Mouse (Mus musculus): ENCODE measurements at regions not wholly inside any gene's neighbourhood (a gene's known extent, or its start where the extent isn't known, plus 50 kb on each side); places are given as distances from the start of the nearest gene placed in this dataset.

DNA sequence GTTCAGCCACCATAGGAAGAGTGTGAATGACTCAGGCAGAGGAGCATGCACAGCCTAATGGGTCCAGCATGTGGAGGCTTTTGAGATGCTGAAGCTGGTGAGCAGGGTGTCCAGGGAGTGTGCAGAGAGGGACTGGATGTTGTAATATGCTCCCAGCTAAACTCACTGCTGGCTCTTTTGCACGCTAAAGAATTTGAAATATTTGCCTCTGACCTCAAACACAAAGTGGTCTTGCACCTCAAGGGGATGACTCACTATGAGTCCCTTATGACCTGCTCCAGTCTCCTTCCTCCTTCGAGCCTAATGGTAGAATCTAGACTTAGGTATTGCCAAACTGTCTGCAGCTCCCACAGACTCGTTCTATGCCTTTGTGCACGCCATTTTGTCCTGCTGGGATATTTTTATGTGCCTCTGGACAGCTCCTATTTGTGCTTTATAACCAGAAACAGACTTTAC is 55.0 kb upstream of the Slit3 start:
- in situ Hi-C loops (cut with MboI, MseI) = no loop called here

GRCm38 (mm10) chr11:35057791-35058190 is 63.2 kb upstream of the Slit3 start:
- in situ Hi-C loops (cut with MboI, MseI) = no loop called here

GRCm38 (mm10) chr11:35055496-35056125 is 65.4 kb upstream of the Slit3 start:
- in situ Hi-C loops (cut with MboI, MseI) = no loop called here

GRCm38 (mm10) chr11:35053613-35053950 is 67.4 kb upstream of the Slit3 start:
- in situ Hi-C loops (cut with MboI, MseI) = no loop called here

- in situ Hi-C loops (cut with MboI, MseI) = no loop called here
Observed at GRCm38 (mm10) chr11:35052856-35053612, 68.0 kb upstream of the Slit3 start.

DNA sequence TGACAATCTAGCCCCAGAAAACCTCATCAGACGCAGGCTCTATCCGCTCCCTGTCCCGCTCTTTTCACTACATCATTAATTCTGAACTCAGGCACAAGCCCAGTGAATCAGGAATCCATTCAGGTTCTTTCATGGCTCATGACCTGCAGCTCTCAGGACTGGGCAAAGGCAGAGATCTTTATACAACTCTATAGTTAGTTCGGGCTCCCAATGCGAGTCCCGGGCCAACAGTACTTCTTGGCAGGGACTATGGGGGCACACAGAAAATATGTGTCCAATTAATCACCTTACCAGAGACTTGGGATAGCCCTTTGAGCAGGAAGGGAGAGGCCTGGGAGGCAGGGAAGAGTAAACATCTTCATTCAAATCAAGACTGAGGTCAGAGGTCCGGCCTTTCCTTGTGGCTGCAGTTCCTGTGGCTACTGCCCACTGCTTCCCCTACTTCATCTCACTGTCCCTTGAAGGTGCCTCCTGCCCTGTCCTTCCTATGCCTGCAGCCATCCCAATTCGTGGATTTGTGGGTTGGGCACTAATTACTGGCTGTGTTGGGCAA is 71.3 kb upstream of the Slit3 start:
- in situ Hi-C loops (cut with MboI, MseI) = no loop called here

DNA sequence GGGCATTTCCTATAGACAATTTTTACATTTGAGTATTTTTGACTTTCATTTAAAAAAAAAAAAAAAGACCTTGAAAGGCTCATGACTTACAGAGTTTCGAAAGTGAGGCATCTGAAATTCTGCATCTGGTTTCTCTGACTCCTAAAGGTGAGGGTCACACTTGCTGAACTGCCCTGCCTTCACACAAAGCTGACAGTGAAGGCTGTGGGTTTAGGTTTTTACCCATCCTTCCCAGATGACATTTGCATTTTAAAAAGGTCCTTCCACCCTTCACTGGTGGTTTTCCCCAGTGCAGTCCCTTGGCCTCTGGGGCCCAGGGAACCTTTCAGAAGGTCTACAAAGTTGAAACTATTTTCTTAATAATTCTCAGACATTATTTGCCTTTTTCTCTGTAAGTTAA is 76.4 kb upstream of the Slit3 start:
- in situ Hi-C loops (cut with MboI, MseI) = no loop called here

GRCm38 (mm10) chr11:35024448-35024847 is 96.6 kb upstream of the Slit3 start:
- in situ Hi-C loops (cut with MboI, MseI) = no loop called here

GRCm38 (mm10) chr11:35023813-35024212 is 97.2 kb upstream of the Slit3 start:
- in situ Hi-C loops (cut with MboI, MseI) = no loop called here

- in situ Hi-C loops (cut with MboI, MseI) = no loop called here
Observed at GRCm38 (mm10) chr11:35021990-35022625, 98.9 kb upstream of the Slit3 start.

GRCm38 (mm10) chr11:35016998-35017397 is 104.0 kb upstream of the Slit3 start:
- in situ Hi-C loops (cut with MboI, MseI) = loop anchor here (5.0 kb wide), 1 partner anchor 45 kb away; no protein-coding TSS in a partner anchor

GRCm38 (mm10) chr11:35011521-35012476 is 109.2 kb upstream of the Slit3 start:
- in situ Hi-C loops (cut with MboI, MseI) = no loop called here

- in situ Hi-C loops (cut with MboI, MseI) = no loop called here
Observed at GRCm38 (mm10) chr11:35006773-35007567, 114.1 kb upstream of the Slit3 start.

- in situ Hi-C loops (cut with MboI, MseI) = no loop called here
Observed at GRCm38 (mm10) chr11:35005143-35005542, 115.9 kb upstream of the Slit3 start.

DNA sequence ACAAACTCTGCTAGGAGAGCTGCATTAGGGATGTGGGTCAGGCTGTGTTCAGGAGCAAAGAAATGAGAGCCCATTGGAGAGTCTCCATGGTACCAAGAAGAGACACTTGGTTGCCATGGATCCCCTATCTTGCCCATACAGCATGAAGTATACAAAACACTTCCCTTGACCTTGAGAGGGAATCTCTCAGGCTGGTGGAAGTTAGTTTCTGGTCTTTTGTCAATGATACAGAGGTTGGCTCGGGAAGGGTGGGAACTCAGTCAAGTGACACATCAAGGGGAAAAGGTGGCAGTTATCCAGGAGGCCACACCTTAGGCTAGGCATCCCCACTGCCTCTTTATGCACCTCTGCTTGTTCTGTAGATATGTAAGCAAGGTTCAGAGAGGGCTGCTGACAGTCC is 116.6 kb upstream of the Slit3 start:
- in situ Hi-C loops (cut with MboI, MseI) = no loop called here

DNA sequence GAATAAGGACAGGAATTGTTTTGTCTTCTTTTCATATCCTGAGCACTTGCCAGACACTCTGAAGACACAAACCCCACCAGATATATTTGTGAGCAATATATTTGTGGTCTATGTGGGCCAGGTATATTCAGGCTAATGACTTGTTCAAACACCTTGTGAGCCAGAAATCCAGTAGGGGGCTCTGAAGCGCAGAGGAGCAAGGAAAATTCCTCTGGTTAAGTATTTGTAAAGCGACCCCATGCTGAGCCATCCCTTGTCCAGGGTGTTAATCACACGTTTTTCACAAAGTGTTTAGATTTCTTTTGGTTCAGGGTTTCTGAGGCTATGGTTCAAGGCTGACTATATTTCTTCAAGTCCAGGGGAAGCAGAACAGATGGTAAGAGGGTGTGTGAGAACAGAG is 117.1 kb upstream of the Slit3 start:
- in situ Hi-C loops (cut with MboI, MseI) = no loop called here

GRCm38 (mm10) chr11:34997906-34998305 is 123.1 kb upstream of the Slit3 start:
- in situ Hi-C loops (cut with MboI, MseI) = no loop called here

- in situ Hi-C loops (cut with MboI, MseI) = no loop called here
Observed at GRCm38 (mm10) chr11:34995515-34995914, 125.5 kb upstream of the Slit3 start.

DNA sequence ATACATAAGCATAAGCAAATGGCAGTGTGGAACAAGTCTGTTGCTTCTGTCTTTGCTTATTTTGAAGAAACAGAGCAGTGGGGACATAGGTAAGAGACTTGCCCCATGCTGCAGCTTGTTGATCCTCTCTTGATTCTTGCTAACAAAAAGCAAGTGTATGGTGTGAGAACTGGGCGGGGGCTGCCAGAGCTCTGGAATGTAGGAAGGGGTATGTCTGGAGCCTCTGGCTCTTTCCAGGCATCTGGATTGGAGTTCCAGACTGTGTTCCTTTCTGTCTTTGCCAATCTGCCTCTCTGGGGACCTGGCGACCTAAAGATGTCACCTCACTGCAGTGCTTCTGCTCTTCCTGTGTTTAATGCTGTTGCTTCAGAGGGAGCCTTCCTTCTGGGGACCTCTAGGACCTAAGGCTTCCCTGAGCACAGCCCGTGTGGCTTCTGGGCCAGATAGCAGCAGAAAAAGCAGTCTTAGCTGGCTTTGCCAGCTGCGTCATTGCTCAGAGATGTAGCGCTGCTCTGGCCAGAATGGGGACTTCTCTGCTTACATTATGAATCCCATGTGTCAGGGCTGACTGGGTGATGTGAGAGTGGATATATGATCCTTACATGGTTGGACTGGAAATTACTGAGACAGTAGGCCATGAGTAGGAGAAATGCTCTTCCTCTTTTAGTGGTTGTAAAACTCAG is 138.1 kb upstream of the Slit3 start:
- in situ Hi-C loops (cut with MboI, MseI) = no loop called here

GRCm38 (mm10) chr11:34980210-34980609 is 140.8 kb upstream of the Slit3 start:
- in situ Hi-C loops (cut with MboI, MseI) = no loop called here
